Mouse (Mus musculus): Measurements from ENCODE around the gene Klhdc3.

DNA sequence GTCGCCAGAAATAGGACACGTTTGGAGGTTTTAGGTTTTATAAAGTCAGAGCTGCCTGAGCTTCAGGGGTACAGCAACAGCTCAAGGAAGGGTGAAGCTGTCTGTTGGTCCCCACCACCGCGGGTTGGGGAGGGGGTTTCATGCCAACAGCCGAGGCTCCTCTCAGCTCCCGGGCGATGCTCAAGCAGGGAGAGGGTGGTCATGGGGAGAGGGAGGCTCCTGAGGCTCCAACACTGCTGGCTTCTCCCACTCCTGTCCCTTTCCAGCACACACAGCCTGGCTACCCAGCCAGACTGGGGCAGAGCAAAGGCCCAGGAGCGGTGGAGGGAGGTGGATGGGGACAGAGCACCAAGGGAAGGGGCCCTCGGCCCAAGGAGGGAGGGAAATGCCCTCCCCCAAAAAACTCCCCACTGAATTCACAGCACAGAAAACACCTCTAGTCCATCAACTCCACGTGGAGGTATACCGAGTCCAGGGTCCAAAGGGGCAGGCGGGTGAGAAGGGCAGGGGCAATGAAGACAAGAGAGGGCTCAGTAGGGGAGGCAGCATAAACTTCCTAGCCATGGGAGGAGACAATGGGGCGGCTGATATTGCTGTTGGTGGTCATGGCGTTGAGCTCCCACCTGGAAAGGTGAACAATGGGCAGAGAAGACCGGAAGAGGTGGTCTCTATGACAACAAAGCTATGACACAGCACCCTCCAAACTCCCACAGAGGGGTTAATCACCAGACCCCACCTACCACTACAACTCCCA, 6.0 kb downstream of the Klhdc3 start:
- TF ChIP-seq CTCF (IDR thresholded peaks at IDR 0.05; ENCODE audit: control insufficient read depth, insufficient read depth, insufficient replicate concordance, low read depth, low read length), result no peak
- no peak; the same call in 1 of the 2 replicates for TF ChIP-seq POLR2A (IDR thresholded peaks at IDR 0.05; ENCODE audit: control insufficient read depth, low read depth, low read length)
